Mouse (Mus musculus): ENCODE data around the gene Slfn8.
"Not testable (repeated sequence)": the region's sequence is repeated elsewhere in the genome, so short reads cannot be mapped to it uniquely, and the experiment has no call there.

Gene Slfn8

GRCm38 (mm10) chr11:83020621-83021020 is at the start of gene Slfn8:
TSS of gene Slfn8 (minus strand) at chr11:83020810.
- no peak for DNase-seq (ENCODE audit: low read depth, low spot score)

DNA sequence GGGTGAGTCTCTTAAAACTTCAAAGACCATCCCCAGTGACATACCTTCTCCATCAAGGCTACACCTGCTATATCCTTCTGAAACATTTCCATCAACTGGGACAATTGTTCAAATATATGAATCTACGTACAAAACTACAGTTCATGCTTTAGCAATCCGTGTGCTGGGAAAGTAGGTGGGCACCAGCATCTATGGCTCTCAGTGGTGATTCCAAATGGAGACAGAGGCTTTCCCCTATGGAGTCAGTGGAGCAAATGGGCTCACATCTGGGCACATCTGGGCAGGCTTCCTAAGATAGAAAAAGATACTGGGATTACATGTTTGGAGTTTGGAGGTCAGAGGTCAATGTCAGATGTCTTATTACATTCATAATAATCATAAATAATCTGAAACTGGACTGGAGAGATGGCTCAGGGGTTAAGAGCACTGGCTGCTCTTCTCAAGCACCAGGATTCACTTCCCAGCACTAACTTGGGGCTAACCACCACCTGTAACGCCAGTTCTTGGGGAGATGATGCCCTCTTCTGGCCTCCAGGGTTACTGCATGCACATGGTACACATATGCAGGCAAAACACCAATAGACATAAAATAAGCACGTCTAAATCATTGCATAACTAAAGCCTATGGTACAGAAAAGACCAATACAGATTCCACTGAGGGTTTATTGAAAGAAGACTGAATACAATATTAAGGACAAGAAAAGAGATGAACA is 47.5 kb upstream of the Slfn8 start:
- DNase-seq (ENCODE audit: low read depth, low spot score): peak; percentile 52

GRCm38 (mm10) chr11:83066640-83067531 is 46.3 kb upstream of the Slfn8 start:
- DNase-seq (ENCODE audit: low read depth, low spot score): no peak

DNA sequence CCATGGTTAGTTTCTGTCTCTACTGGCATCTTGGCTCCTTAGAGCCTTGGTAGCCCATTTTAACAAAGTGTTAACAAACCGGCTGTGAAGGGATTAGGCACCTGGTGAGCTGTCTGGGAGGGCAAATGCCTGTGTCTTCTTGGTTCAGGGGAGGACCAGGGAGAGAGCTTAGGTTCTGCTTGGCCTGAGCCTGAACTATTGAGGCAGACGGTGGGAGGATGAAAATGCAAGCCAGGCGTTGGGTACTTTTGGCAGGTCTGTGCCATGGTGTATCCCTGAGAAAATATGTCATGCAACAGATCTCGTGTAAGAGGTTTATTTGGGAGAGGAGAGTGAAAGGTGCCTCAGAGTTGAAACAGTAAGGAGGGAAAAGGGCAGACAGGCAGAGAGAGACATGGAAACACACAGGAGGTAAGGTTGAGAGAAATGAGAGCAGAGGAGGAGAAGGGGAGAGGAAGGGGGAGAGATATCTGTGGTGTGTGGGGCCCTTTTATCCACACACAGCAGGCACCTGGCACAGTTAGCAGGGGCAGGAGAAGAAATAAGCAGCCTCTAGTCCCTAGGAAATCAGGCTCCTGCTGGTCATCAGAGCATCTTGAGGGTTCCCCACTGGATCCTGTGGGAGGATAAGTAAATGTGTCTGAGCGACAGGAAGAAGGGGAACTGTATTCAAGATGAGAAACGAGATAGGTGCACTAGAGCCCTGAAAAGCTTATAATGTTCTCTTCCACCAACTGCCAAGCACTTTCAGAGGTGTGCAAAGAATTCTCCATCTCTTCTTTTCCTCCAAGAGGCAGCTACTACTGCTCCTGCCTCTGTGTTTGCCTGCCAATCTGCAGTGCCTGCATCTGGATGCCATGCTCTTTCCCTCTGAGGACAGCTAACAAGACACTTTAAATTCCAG is 45.1 kb upstream of the Slfn8 start:
- DNase-seq (ENCODE audit: low read depth, low spot score): no peak

- no peak for DNase-seq (ENCODE audit: low read depth, low spot score)
Measured at GRCm38 (mm10) chr11:83064946-83065345, 44.3 kb upstream of the Slfn8 start, which contains the start of gene Slfn2. TSS of gene Slfn2 (plus strand) at chr11:83065112.

DNA sequence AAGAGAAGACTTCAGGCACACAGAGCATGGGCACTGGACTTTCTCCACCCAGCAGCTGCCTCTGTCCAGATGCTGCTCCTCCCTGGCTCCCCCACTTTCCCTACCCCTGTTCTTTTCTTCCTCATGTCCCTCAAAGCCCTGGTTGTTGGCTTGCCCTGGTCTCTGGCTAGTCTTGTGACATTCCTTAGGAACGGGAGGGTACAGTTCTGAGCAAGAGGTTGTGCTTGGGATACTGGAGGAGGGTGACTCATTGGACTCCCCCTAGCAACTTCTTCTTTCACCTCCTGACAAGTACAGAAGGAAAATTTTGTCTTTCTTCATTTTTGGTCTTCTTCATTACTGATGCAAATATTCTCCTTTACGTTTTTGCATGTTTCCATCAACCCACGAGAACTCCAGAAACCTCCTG is 43.3 kb upstream of the Slfn8 start:
- DNase-seq (ENCODE audit: low read depth, low spot score): no peak

- no peak for DNase-seq (ENCODE audit: low read depth, low spot score)
Measured at GRCm38 (mm10) chr11:83063126-83063525, 42.5 kb upstream of the Slfn8 start.

GRCm38 (mm10) chr11:83061806-83062205 is 41.2 kb upstream of the Slfn8 start:
- no peak for DNase-seq (ENCODE audit: low read depth, low spot score)

GRCm38 (mm10) chr11:83060412-83061020 is 39.9 kb upstream of the Slfn8 start:
- DNase-seq (ENCODE audit: low read depth, low spot score): no peak

DNA sequence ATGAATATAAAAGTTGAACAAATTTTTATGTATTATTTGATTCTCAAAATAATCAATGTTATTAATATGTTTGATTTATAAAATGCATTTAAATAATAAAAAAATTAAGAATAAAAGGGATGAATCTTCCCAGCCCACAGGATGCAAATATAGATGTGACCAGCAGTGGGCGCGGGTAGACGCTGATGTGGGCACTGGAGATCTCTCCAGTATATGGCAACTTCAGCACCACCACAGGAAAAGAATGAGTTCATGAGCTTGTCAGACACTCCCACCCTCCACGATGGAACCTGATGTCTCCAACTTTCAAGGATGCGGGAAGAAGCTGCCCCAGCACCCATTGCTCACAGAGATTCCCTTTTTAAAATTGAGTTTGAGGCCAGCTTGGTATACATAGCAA is 37.3 kb upstream of the Slfn8 start:
- DNase-seq (ENCODE audit: low read depth, low spot score): peak; percentile 54

DNA sequence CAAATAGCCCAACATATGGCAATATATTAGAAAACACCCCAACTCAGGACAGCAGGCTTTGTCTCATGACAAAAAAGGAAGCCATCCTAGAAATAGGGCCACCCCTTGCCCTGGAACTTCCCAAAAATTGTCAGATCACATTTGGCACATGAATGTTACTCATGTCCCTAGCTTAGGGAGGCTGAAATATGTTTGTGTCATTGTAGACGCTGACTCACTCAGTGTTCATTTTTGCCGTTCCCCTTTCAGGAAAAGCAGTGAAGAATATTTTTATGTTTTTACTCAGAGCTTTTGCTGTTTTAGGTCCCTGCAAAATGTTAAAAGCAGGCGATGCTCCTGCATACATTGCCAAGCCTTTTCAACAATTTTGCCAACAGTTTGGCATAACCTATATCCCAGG is 25.0 kb upstream of the Slfn8 start:
- no peak for DNase-seq (ENCODE audit: low read depth, low spot score)

DNA sequence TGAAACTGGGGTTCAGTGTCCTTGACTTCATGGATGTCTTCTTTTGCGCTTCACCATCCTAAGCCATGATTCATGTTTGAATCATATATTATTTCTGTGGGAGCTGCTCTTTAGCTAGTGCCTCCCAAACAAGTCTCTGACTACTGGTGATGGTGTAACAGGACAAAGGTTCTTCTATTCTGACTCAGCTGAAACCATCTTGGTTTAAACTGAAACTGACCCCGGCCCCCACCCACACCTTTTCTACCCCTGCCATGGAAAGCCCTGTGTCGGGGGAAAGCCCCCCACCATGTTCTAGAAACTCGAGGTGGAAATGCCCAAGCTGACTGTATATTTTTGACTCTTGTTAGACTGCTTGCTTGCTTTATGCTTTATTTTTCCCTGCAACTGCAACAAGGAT is 23.3 kb upstream of the Slfn8 start:
- DNase-seq (ENCODE audit: low read depth, low spot score): no peak

DNA sequence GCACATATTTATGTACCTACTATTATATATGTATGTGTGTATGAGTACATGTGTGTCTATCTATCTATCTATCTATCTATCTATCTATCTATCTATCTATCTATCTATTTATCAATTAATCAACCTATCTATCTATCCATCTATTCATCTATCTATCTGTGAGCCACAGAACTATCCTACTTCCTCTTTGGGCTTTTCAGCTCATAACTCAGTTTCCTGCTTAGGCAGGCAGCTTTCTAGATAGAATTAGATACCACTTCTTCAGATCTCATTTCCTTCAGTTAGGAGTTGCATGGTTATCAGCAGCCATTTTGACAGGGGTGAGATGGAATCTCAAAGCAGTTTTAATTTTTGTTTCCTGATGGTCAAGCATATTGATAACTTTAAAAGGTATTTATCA is 20.4 kb upstream of the Slfn8 start:
- no peak for DNase-seq (ENCODE audit: low read depth, low spot score)

- DNase-seq (ENCODE audit: low read depth, low spot score): peak; percentile 88
Measured at GRCm38 (mm10) chr11:83040325-83040724, 19.7 kb upstream of the Slfn8 start.

DNA sequence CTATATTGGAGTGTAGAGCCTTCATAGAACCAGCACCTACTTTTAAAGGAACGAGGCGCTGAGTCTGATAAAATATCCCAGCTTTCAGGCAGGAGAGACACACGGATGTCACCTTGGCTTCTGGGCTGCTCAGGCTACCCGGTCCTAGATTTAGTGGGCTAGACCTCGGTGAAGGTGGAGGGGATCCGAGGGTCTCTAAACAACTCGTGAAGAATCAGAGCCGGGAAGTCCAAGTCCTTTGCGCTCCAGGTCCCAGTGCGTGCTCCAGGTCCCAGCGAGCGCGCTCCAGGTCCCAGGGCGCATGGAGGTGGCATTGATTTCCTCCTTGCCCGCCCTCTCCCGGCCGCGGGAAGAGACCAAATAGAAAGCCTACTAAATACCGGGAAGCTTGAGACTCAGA is 19.2 kb upstream of the Slfn8 start:
- DNase-seq (ENCODE audit: low read depth, low spot score): no peak

DNA sequence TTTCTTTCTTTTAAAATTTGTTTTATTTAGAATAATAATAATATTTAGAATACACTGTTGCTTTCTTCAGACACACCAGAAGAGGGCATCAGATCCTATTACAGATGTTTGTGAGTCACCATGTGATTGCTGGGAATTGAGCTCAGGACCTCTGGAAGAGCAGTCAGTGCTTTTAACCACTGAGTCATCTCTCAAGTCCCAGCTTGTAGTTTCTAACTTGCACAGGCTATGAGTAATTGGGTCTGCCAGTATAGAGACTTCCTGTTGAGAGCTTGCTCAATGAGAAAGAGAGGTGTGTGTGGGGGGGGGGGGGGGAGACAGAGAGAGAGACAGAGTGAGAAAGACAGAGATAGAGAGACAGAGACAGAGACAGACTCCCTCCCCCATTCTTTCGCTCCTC is 18.5 kb upstream of the Slfn8 start:
- no peak for DNase-seq (ENCODE audit: low read depth, low spot score)

DNA sequence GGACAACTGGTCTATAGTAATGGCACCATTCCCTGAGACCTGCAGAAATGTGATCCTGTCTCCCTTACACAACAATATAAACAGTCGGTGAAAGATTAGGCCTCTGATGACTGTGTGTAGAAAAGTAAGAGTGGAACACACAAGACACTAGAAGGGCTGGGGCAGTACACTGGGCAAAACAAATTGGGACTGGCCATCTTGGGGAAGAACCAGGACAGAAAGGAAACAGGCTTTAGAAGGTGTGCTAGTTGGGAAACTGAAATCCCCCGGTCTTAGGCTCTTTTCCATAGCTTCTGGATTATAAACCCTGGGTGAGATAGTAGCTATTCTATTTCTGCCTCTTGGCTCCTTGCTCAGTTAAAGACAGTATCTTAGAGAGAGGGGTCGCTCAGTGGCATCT is 18.1 kb upstream of the Slfn8 start:
- not testable (repeated sequence) for DNase-seq (ENCODE audit: low read depth, low spot score)

GRCm38 (mm10) chr11:83019561-83020519 is 770 bp downstream of the Slfn8 start:
- not testable (repeated sequence) for DNase-seq (ENCODE audit: low read depth, low spot score)

- no peak for DNase-seq (ENCODE audit: low read depth, low spot score)
Measured at GRCm38 (mm10) chr11:83016093-83016492, 4.5 kb downstream of the Slfn8 start.

GRCm38 (mm10) chr11:83013356-83013755 is 7.3 kb downstream of the Slfn8 start:
- no peak for DNase-seq (ENCODE audit: low read depth, low spot score)
